Mouse (Mus musculus): ENCODE data around the gene Metrn. TPM values are rescaled to one million over a fixed set of nuclear protein-coding genes. Genes with fewer than 3 reads are reported as not detected.

The Metrn gene
- 10 to 100 TPM; 24.5 to 27.7 TPM for total RNA-seq (2021)
- long read RNA-seq, experiment 1, transcript Metrn-202 (4 exons, 2,751 nt), result major isoform, 20 of 28 reads
- long read RNA-seq, experiment 1, partial matches to known transcripts, result 1 of 28 reads
- long read RNA-seq, experiment 1, other reads (novel, unspliced or antisense), result 3 of 28 reads
- long read RNA-seq, experiment 2, transcript Metrn-202 (4 exons, 2,751 nt), result major isoform, 9 of 17 reads
- long read RNA-seq, experiment 2, partial matches to known transcripts, result 1 of 17 reads
- long read RNA-seq, experiment 2, other reads (novel, unspliced or antisense), result 6 of 17 reads

DNA sequence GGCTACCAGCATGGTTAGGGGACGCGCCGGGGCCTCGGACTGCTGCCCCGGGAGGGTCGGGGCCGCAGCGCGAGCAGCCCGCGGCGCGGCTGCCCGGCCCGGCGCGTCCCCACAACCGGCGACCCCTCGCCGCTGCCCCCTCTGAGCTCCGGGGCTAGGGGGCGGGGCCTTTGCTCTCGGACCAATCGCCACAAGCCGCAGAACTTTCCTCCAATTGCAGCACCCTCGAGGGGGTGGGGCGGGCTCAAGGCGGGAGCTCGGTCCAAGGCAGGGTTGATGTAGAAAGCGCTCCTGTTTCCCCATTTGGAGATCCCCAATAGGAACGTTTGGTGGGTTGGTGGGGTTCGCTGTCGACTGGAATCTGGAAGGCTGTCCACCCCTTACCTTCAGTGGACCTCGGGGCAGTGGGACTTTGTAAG lies at the start of gene Metrn:
Gene Metrn, minus strand, starts transcription at position 186 of the 419 bp plus-strand sequence.
- DNase-seq, result peak; percentile 93 to 97

DNA sequence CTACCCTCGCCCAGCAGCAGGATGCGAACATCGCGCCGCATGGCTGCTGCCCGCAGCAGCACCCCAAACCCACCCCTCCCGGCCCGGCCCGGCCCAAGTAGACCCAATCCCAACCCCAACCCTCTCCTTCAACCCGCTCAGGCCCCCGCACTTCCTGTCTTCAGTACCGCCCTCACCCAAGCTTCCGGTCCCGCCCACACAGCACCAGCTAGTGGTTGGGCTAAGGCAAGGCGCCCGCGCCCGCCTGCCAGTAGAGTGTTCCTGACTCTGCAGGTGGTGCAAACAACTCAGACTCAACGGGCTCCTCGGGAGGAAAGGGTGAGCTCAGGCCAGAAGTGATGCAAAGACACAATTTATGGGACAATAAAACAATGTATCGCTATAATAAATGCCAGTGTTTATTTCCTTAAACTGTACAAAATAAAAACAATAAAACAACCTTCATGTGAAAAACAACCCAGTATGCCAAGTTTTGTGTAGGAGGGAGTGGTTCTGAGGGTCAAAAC lies 47.5 kb upstream of the Metrn start, which contains the start of gene Rhot2:
Gene Rhot2, minus strand, starts transcription at position 456 of the 506 bp plus-strand sequence.
- peak; percentile 98 for DNase-seq

DNA sequence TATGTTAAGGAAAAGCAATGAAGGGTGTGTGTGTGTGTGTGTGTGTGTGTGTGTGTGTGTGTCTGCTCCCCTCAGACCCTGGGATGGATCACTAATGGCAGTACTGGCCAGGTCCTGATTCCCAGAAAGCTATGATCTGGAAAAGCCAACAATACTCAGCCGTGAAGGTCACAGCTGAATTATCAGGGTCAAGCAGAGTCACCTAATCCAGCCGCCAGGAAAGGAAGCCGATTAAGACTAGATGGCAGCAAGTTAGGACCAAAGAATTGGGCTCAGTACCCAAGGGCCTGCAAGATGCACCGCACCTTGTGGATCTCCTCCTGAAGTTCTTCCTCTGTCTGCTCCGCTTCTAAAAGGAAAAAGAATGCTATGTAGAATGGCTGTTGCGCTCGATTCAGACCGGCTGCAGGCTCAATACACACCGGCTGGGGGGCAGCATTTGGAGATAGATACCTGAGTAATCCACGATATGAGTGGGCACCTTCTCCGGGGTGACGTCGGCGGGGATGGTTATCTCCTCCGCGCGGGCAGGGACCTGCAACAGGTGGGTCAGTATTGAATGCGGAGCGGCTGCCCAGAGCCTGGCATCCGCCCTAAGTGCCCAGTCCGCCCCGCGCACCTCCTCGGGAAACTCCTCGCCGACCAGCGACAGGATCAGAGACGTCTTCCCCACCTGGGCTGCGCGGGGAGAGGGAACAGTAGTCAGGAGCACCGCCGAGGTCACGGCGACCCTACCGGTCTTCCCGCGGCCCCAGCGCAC lies 46.9 kb upstream of the Metrn start:
- DNase-seq, result peak in 1 of 2 experiments; percentile 38

DNA sequence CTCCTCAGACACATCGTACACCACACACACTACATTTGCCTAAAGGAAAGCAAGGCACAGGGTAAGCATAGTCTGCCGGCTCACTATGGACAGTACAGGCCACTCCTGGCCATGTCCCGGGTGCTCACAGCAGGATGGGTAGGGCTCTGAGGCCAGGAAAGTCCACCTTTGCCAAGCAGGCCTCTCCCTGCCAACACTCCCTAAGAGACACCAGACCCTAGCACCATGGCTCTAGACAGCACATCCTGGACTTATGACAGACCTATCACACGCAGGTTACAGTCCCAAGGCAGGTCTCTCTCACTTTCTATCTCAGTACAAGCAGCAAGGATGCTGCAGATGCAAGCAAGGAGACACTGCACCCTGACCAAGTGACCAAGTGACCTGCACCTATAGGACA lies 46.2 kb upstream of the Metrn start:
- DNase-seq, result no peak

GRCm38 (mm10) chr17:25842509-25842908 lies 45.6 kb upstream of the Metrn start:
- DNase-seq, result no peak

GRCm38 (mm10) chr17:25841117-25841880 lies 44.4 kb upstream of the Metrn start, which contains the start of gene Gm20683:
Gene Gm20683 (minus strand): TSS chr17:25841763.
- no peak for DNase-seq

DNA sequence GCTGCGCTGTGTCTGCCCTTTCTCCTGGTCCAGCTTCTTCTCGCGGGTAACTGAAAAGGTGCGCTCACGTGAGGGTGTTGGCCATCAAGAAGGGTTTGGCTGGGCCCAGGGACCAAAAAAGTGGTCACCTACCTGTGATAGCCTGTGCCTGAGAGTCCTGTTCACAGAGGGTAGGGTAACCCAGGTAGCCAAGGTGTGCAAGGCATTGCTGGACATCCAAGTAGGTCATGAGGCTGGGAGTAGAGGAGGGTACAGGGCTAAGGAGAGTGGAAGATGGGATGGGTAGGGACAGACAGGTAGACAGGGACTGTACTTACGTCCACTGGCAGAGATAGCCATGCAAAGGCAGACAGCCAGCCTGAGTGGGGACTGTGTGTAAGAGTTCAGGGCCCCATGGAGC lies 43.6 kb upstream of the Metrn start:
- no peak for DNase-seq

DNA sequence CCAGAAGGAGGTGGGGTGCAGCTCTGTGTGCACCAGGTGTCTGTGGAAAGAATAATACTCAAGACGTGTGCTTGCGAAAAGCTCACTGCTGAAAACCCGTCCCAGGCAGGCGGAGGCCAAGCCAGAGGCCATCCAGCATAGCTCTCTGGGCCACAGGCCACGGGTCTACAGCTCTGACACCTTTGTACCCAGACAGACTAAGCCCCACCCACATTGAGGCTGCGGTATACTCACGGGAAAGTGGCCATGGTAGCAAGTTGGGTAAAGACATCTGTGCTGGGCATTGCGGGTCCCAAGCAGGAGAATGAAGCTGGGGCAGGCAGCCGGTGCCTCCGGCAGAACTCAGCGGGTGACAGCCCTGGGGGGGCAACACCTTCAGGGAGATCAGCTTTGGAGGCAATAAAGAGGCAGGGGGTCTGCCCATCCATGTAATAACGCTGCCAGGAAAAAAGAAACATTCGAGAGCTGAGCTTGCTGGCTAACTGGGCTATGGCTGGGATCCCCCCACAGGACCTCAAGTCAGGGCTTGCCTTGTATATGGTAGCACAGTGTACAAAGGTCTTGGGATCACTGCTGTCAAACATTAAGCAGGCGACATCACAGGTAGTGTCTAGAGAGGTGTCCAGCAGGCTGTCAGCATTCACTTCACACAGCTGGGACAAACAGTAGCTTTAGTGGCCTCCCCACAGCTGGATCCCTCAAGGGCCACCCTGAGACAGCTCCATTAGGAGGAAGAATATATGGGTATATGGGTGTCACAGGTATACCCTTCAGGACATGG lies 42.7 kb upstream of the Metrn start:
- no peak for DNase-seq

GRCm38 (mm10) chr17:25838904-25839303 lies 42.0 kb upstream of the Metrn start:
- DNase-seq, result no peak

- DNase-seq, result no peak
These were observed 40.6 kb upstream of the Metrn start for GRCm38 (mm10) chr17:25837533-25837932.

GRCm38 (mm10) chr17:25837076-25837410 lies 40.1 kb upstream of the Metrn start, which contains the start of gene Rhbdl1:
Gene Rhbdl1 (minus strand): TSS chr17:25837295.
- peak; percentile 87 to 90 for DNase-seq

GRCm38 (mm10) chr17:25836397-25837075 lies 39.6 kb upstream of the Metrn start:
- peak; percentile 28 to 34 for DNase-seq

GRCm38 (mm10) chr17:25835816-25836215 lies 38.9 kb upstream of the Metrn start:
- no peak for DNase-seq

DNA sequence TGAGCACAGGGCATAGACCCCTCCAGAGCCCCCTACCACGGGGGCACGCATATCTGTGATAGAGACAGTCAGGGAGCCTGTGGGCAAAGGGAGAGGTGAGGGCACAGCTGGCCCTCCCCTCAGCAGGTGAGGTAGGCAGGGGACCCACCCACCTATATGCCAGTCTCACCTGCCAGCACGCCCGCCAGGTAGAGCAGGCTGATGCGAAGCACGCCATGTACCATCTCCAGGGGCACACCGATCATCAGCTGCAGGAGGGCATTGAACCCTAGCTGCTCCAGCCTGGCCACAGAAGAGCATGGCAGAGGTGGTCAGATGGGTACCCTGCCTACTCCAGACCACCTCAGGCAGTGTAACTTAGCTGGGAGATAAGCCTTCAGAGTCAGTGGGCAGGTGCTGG lies 38.4 kb upstream of the Metrn start:
- DNase-seq, result no peak

- no peak for DNase-seq
These were observed 37.8 kb upstream of the Metrn start for GRCm38 (mm10) chr17:25834595-25835222.

- DNase-seq, result peak in 1 of 2 experiments; percentile 71
These were observed 37.1 kb upstream of the Metrn start for GRCm38 (mm10) chr17:25833961-25834594.

DNA sequence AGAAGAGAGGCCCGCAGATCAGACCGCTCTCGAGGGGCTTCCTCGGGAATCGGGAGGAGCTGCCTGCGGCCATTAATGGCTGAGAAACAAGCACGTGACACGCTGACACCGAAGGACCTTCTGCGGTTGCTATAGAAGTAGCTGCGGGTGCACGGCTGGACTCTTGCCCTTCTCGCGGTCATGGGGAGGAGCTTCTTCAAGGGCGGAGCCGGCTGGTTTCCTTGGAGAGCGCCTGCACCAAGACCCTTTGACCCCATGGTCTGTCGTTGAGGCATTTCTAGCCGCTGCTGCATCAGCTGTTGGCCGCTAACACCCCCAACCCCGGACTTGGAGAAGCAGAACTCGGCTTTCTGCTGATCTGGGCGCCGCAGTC lies 36.3 kb upstream of the Metrn start, which contains the start of gene Stub1:
Gene Stub1, minus strand, starts transcription at position 114 of the 373 bp plus-strand sequence.
- peak; percentile 95 for DNase-seq

DNA sequence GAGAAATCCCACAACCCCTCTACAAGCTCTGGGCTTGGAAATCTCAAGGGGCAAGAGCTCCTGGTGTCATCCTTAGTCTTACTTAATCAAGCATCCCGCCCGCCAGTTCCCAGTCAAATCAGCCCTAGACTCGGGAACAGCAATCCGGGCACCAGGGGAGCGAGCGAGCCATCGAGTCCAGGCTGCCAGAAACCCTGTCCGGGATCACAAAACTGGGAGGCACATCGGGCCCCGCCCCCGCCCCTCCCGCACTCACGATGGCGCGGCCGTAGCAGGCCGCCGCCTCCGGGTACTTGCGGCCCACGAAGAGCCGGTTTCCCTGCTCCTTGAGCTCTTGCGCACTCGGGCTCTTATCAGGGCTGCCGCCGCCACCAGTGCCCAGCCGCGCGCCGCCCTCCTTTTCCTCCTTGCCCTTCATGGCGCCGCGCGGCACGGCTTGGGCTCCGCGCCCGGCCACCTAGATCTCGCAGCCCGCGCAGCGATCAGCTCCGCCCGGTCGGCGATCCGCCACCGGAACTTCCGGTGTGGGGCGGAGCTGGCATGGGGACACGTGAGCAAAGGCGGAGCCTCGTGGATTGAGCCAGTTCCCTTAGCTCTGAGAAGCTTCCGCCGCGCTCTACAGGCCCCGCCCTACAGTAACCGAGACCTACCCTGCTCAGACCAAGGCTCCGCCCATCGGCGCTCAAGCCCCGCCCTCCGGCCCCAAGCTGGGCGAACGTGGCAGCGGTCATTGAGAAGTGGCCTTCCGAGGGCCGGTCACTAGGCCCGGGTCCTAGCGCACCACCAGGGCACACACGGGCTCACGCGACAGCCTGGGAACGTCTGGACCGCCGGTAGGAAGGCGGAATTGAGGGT lies 35.7 kb upstream of the Metrn start:
- peak; percentile 100 for DNase-seq
